In genomic region chr8:91276337-91276736, GRCm38 (mm10) we compare ENCODE assay signal across 10 mouse cellular contexts. TPM values are rescaled to one million over a fixed set of nuclear protein-coding genes. Genes with fewer than 3 reads are reported as not detected.
DNase-seq lines count a peak whose midpoint lies in the region; ATAC-seq lines count a peak whose summit lies in the region.
"Had no signal": no experiment of that assay in that cellular context is flagged by ENCODE, and none has a peak within 500 bp of the region (broad histone marks: within the 10 kb centered on the region; RNA-seq: fewer than 3 reads in every experiment).

No protein-coding gene starts in this region.

- no peak for ATAC-seq in liver, embryonic 12.5 days
- peak; percentile 87 for ATAC-seq in megakaryocyte-erythroid progenitor cell, adult 5-6 weeks (replicated peaks; ENCODE audit: low FRiP score, low TSS enrichment, poor library complexity, severe bottlenecking)
- ATAC-seq: forebrain, embryonic 14.5 days had no signal

- H3K27me3 ChIP-seq in liver, embryonic 12.5 days (replicated peaks), result no peaks in the 10 kb centered on the region

- intact Hi-C loops in left cerebral cortex, postnatal 25 days (cut with DNase I), result no loop called here

- WGBS in liver, embryonic 12.5 days (ENCODE audit: insufficient replicate concordance), result 82% methylated on average over 2 of the region's 2 CpGs

- H3K9me3 ChIP-seq in liver, embryonic 12.5 days (replicated peaks), result no peaks in the 10 kb centered on the region

- peaks cover 11% of the 10 kb centered on the region for H3K36me3 ChIP-seq in liver, embryonic 12.5 days

- DNase-seq in adrenal gland, postnatal 14 days, result peak; percentile 4
- no peak for DNase-seq in adrenal gland, adult 2 months
- peak; percentile 14 for DNase-seq in liver
- peak; percentile 2 for DNase-seq in MEL-GATA-1-ER (ENCODE audit: extremely low read depth, low read depth)
- DNase-seq in left cerebral cortex, postnatal 25 days (ENCODE audit: low spot score in 2 of 2), result no peak
- DNase-seq in right cerebral cortex, postnatal 4 days, result no peak
- DNase-seq: kidney, adult 18-20 months had no signal

- H3K4me2 ChIP-seq in liver, embryonic 12.5 days, result no peak overlapping the region

- 0 out of 2 replicates have a peak, but pooled peaks cover 6% of the 10 kb centered on the region for H3K4me1 ChIP-seq in liver, embryonic 12.5 days

- H3K27ac ChIP-seq in liver, embryonic 12.5 days, result no peak overlapping the region

- H3K4me3 ChIP-seq in liver, embryonic 12.5 days, result no peak overlapping the region

- no peak overlapping the region for H3K9ac ChIP-seq in liver, embryonic 12.5 days

RNA-seq across cellular contexts. Expression of gene Rpgrip1l, which starts 36.7 kb away (rescaled TPM):
- total RNA-seq in adrenal gland, postnatal 14 days (2021), result 7.1 and 10.5 TPM in 2 replicates
- total RNA-seq in adrenal gland, adult 2 months (2021), result 1 to 10 TPM; 7.2 to 8.1 TPM
- polyA plus RNA-seq in adrenal gland, adult 2 months (2012; rRNA removed), result 0.27 and 0.28 TPM in 2 replicates
- polyA plus RNA-seq in liver, embryonic 12.5 days (2016; fragmentation: Nextera tagmentation; extraction: Ambion mirVana), result 3.5 and 4.6 TPM in 2 replicates
- 5.1 and 5.5 TPM in 2 replicates for total RNA-seq in megakaryocyte-erythroid progenitor cell, adult 5-6 weeks (2014; fragmentation: Nextera tagmentation)
- total RNA-seq in megakaryocyte-erythroid progenitor cell, adult 5-6 weeks (2017), result 8.6 and 9.1 TPM in 2 replicates
- 10 to 100 TPM; 26.0 to 28.5 TPM for total RNA-seq in left cerebral cortex, postnatal 25 days (2021)

RNA-seq across cellular contexts. Expression of gene Fto, which starts 37.0 kb away (rescaled TPM):
- 68.1 and 73.2 TPM in 2 replicates for total RNA-seq in adrenal gland, postnatal 14 days (2021)
- 10 to 100 TPM; 74.8 to 77.1 TPM for total RNA-seq in adrenal gland, adult 2 months (2021)
- 19.2 and 22.0 TPM in 2 replicates for polyA plus RNA-seq in adrenal gland, adult 2 months (2012; rRNA removed)
- 28.6 and 29.6 TPM in 2 replicates for polyA plus RNA-seq in liver, embryonic 12.5 days (2016; fragmentation: Nextera tagmentation; extraction: Ambion mirVana)
- total RNA-seq in megakaryocyte-erythroid progenitor cell, adult 5-6 weeks (2014; fragmentation: Nextera tagmentation), result 52.5 and 53.8 TPM in 2 replicates
- total RNA-seq in megakaryocyte-erythroid progenitor cell, adult 5-6 weeks (2017), result 22.2 and 24.6 TPM in 2 replicates
- total RNA-seq in left cerebral cortex, postnatal 25 days (2021), result 100 to 1,000 TPM; 143 TPM

Comparison
In these comparisons a context has a peak if more than half of its experiments do, and no peak if none do; other contexts are left out.
1. DNase-seq: peak in adrenal gland, postnatal 14 days (single experiment), liver (single experiment) and MEL-GATA-1-ER (single experiment); none in adrenal gland, adult 2 months (single experiment), left cerebral cortex, postnatal 25 days (0 of 2) and right cerebral cortex, postnatal 4 days (single experiment).